Mouse (Mus musculus) 3T3-L1 (cell line): ENCODE data around the gene Gm10961.
"Not testable (repeated sequence)": the region's sequence is repeated elsewhere in the genome, so short reads cannot be mapped to it uniquely, and the experiment has no call there.

Experiments used
- DNase-seq: peaks from one replicate; pipeline ENCODE4 v3.0.0-alpha.2; 2015; ENCODE audit warnings: low read depth, low spot score

The Gm10961 gene

DNA sequence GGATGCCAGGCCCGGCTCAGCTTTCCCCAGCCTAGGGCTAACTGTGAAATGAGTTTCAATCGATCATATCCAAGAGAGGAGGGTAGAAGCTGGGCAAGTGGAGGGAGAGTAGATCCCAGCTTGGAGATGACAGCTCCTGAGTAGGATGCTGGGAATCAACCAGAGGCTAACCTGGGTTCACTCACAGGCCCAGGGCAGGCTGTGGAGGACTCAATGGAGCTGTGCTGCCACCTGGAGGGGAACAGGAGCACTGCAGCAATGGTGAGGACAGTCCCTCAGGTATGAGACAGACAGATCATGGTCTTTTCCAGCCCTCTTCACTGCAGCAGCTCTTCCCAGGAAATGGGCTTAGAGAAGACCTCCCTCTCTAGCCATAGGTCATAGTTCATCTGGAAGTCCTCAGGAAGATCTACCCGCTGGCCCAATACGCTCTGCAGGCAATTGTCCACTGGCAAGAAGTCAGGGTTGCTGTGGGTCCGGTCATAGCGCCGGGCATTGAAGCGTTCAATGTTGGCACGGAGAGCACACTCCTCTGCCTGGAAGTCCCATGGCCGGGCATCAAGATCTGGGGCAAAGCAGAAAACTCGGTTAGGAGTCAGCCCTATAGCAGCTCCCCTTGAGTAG is 18.1 kb upstream of the Gm10961 start:
- DNase-seq, result peak; percentile 79

DNA sequence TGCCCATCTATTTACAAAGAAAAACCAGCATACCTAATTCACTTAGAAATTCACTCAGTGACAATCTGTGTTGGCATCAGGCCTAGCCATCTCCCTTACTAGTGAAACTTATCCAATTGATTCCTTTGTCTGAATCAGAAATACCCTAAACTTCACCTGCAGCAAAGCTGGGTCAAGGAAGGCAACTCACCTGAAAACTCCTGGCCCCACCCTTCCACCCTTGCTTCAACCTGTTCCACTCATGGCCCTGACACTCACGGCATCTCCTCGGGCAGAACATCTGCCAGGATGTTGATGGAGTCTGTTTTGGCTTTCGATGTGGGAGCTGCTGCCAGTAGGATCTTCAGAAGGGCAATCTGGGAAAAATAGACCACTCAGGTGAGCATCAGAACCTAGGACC is 13.3 kb upstream of the Gm10961 start:
- no peak for DNase-seq

GRCm38 (mm10) chr3:107619911-107620310 is 11.2 kb upstream of the Gm10961 start:
- DNase-seq, result no peak

GRCm38 (mm10) chr3:107621286-107622075 is 9.6 kb upstream of the Gm10961 start:
- no peak for DNase-seq

- no peak for DNase-seq
These were observed 8.6 kb upstream of the Gm10961 start for GRCm38 (mm10) chr3:107622537-107622936.

DNA sequence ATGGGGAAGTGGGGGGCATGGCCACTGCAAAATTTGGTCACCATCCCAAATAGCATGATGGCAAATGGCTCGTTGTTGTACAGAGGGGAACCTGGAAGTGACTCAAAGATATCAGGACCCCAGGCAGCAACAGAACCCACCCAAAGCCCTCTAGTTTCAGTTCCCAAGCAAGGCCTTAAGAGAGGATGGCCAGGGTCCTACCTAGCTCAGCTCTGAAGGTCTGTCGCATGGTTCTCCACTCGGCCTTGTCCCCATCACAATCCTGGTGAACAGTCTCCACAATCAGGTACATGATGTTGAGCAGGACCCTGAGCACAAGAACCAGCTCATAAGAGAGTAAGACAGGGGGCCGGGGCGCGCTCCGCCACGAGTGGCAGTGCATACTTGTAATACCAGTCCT is 6.7 kb upstream of the Gm10961 start:
- DNase-seq, result no peak

GRCm38 (mm10) chr3:107625536-107625935 is 5.6 kb upstream of the Gm10961 start:
- DNase-seq, result no peak

- DNase-seq, result no peak
These were observed 4.4 kb upstream of the Gm10961 start for GRCm38 (mm10) chr3:107626751-107627150.

GRCm38 (mm10) chr3:107627641-107628040 is 3.5 kb upstream of the Gm10961 start:
- DNase-seq, result peak; percentile 18

- DNase-seq, result no peak
These were observed 2.6 kb upstream of the Gm10961 start for GRCm38 (mm10) chr3:107628551-107628950.

GRCm38 (mm10) chr3:107629411-107629810 is 1.7 kb upstream of the Gm10961 start:
- DNase-seq, result no peak

GRCm38 (mm10) chr3:107631523-107631958 is 419 bp downstream of the Gm10961 start, which contains the start of gene Strip1:
Gene Strip1 (minus strand): TSS chr3:107631694.
- DNase-seq, result peak; percentile 99

DNA sequence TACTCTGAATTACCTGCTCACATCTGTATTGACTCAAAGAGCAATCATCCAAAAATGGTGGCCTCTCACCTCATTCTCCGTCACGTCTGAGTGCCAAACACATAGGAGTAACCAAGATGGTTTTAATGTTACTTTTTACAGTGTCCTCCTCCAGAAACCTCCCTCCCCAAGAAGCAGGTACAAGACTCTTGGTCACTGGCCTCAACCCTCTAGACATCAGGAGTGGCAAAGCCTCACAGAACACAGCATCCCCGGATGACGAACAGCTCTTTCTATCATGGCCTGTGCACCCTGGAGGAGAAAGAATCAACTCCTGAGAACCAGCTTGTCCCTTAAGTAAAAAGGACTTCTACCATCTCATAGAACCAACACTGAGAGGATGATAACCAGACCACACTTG is 1.7 kb downstream of the Gm10961 start:
- no peak for DNase-seq

GRCm38 (mm10) chr3:107633906-107634305 is 2.8 kb downstream of the Gm10961 start:
- DNase-seq, result no peak

DNA sequence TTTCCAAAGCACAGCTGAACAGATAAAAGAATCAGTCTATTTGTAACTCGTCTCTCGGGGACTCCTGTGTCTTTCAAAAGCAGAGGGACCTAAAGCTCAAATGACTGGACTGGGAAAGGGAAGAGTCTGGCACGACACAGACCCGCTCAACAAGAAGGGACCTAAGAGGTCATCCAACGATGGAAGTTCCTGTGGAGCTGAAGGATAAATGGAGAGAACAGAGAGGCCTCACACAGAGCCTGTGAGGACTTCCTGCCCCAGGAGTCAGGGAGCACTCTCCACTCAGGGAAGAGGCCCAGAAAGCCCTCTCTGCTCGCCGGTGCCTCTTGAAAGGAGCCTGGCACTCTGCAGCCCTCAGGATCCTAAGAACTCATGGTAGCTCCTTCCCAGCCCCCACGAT is 4.7 kb downstream of the Gm10961 start:
- DNase-seq, result no peak

GRCm38 (mm10) chr3:107636236-107636635 is 5.1 kb downstream of the Gm10961 start:
- no peak for DNase-seq

DNA sequence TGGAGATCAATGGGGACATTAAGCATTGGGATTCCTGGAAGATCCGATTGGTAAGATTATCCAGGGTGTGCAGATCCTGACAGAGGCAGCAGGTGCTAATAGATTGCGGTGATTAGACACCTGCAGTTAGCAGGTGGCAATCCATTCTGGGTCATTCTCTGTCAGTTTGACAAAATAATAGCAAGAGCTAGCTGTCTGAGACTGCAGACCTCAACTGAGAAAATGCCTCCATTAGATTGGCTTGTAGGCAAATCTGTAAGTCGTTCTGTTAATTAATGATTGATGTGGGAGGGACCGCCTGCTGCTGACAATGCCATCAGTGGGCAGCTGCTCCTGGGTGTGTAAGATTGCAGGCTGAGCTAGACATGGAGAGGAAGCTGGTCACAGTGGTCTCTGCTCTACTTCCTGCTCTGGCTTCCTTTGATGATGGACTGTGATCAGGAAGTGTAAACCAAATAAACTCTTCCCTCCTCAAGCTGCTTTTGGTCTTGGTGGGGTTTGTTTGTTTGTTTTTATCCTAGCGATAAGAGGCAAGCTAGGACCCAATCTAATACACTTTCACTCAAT is 6.6 kb downstream of the Gm10961 start:
- no peak for DNase-seq

DNA sequence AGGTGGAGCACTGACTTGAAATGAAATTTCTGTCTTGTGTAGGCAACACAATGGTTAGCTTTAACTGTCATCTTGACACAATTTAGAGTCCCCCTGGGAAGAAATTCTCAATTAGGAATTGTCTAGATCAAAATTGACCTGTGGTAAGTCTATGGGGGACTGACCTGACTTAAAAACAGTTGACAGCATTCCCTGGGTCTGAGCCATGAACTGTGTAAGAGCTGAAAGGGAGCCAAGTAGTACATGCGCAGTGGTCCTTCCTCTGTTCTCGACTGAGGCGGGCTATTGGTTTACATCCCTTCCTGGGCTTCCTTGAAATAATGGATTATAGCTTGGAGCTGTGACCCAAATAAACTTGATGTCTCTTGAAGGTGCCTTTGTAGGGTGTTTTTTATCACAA is 15.8 kb downstream of the Gm10961 start:
- no peak for DNase-seq

DNA sequence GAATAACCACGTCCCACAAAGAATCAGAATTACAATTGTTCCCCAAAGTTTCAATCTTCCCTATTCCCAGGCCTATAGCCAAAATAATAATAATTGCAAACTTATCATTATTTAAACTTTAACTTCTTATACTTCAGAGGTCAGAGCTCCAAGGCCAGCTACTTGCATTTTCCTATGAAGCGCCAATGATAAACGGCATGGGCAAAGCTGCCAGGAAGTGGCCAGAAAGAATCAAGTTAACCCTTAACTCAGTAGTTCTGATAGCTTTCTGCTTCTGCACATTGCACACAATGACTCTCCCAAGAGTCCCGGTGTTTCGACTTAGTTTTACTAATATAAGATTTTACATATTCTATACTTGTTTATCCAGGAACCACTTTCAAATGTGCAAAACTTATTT is 19.2 kb downstream of the Gm10961 start:
- not testable (repeated sequence) for DNase-seq

- DNase-seq, result no peak
These were observed 21.8 kb downstream of the Gm10961 start for GRCm38 (mm10) chr3:107652968-107653367.

GRCm38 (mm10) chr3:107654861-107655260 is 23.7 kb downstream of the Gm10961 start:
- no peak for DNase-seq

GRCm38 (mm10) chr3:107655491-107655890 is 24.4 kb downstream of the Gm10961 start:
- DNase-seq, result peak; percentile 24

DNA sequence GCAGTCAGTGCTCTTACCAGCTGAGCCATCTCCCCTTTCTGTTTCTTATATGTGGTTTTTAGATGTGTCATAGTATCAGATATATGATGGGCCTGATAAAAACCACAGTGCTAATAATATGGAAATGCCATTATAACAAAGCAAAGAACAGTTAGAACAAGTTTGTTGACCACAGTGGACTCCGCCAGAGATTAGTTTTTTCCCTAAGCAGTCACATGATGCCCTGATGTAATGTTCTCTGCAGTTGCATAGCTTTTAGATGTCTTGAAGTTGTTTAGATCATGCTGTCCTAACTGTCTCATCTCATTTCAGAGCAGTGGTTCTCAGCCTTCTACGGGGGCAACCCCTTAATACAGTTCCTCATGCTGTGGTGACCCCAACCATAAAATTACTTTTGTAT is 25.0 kb downstream of the Gm10961 start:
- peak; percentile 72 for DNase-seq
